Comparison of ENCODE assay signal across 17 mouse cellular contexts in genomic region chr3:30043525-30043924, GRCm38 (mm10).
"Had no signal": no experiment of that assay in that cellular context is flagged by ENCODE, and none has a peak within 500 bp of the region (broad histone marks: within the 10 kb centered on the region; RNA-seq: fewer than 3 reads in every experiment).

No protein-coding gene starts in this region.

- DNase-seq: liver, embryonic 13.5 days; liver, postnatal 0 days; lung, adult 2 months; lung, postnatal 10 days; lung, postnatal 36 days; midbrain, embryonic 14.5 days; right cerebral cortex, postnatal 14 days; spleen, adult 18-20 months; thymus, adult 18-20 months; thymus, postnatal 14 days; thymus, postnatal 36 days had no signal

- ATAC-seq: liver, postnatal 0 days; midbrain, embryonic 16.5 days had no signal

- H3K36me3 ChIP-seq: liver, embryonic 13.5 days; liver, embryonic 15.5 days; lung, embryonic 15.5 days; midbrain, embryonic 10.5 days; midbrain, embryonic 12.5 days; neural tube, embryonic 12.5 days had no signal

- H3K4me2 ChIP-seq: liver, embryonic 13.5 days; liver, embryonic 15.5 days; lung, embryonic 15.5 days; midbrain, embryonic 12.5 days; neural tube, embryonic 12.5 days had no signal

- H3K27me3 ChIP-seq: liver, embryonic 13.5 days; liver, embryonic 15.5 days; lung, embryonic 15.5 days; midbrain, embryonic 12.5 days; neural tube, embryonic 12.5 days had no signal

- H3K4me3 ChIP-seq: liver, embryonic 13.5 days; liver, embryonic 15.5 days; lung, embryonic 15.5 days; midbrain, embryonic 10.5 days; midbrain, embryonic 12.5 days; neural tube, embryonic 12.5 days had no signal
